Mouse (Mus musculus) forebrain, embryonic 10.5 days (tissue): ENCODE data around the gene Gm37240. TPM values are rescaled to one million over a fixed set of nuclear protein-coding genes. Genes with fewer than 3 reads are reported as not detected.

ENCODE experiments used
- DNase-seq: peaks from one replicate; pipeline ENCODE4 v3.0.0-alpha.2; 2017; ENCODE audit warnings: low spot score; ENCODE audit errors: extremely low spot score
- H3K27ac ChIP-seq: fragments of 300-500 bp; sonication (generic); 2 replicates; pipeline ENCODE4 v1.5.1; 2016; ENCODE audit warnings: mild to moderate bottlenecking
- H3K27me3 ChIP-seq: fragments of 300-500 bp; sonication (generic); 2 replicates; pipeline ENCODE4 v1.6.1; 2016; ENCODE audit warnings: mild to moderate bottlenecking; ENCODE audit not compliant: poor library complexity, severe bottlenecking
- H3K36me3 ChIP-seq: fragments of 300-500 bp; sonication (generic); replicated peaks from 2 replicates; pipeline ENCODE4 v1.6.1; 2016; ENCODE audit warnings: mild to moderate bottlenecking, moderate library complexity
- H3K4me1 ChIP-seq: fragments of 300-500 bp; sonication (generic); 2 replicates; pipeline ENCODE4 v1.6.1; 2016
- H3K4me3 ChIP-seq: fragments of 300-500 bp; sonication (generic); 2 replicates; pipeline ENCODE4 v1.5.1; 2016; ENCODE audit warnings: mild to moderate bottlenecking, moderate library complexity
- H3K9me3 ChIP-seq: fragments of 300-500 bp; sonication (generic); 2 replicates; pipeline ENCODE4 v1.6.1; 2016; ENCODE audit warnings: mild to moderate bottlenecking, moderate library complexity
- WGBS: fragments of 180-500 bp; shearing (Covaris S2); methylation state at CpG from one replicate; pipeline ENCODE4 v1.1.7; 2016; 5-methylcytosine and 5-hydroxymethylcytosine counted together
- polyA plus RNA-seq: library from polyadenylated mRNA; unstranded; fragments of >200 nt; fragmentation: Nextera tagmentation; extraction: Ambion mirVana; gene quantifications from 2 replicates; pipeline ENCODE4 v1.2.1, GENCODE M21; 2016

The Gm37240 gene
- polyA plus RNA-seq, 1 experiment from 2014 or later = 0.77 TPM

- H3K27me3 ChIP-seq = no peaks in the 10 kb centered on the region
- 93% methylated on average over 7 of the region's 7 CpGs for WGBS
- DNase-seq = no peak
- no peaks in the 10 kb centered on the region for H3K36me3 ChIP-seq
- H3K4me1 ChIP-seq = no peaks in the 10 kb centered on the region
- no peak overlapping the region for H3K27ac ChIP-seq
- H3K9me3 ChIP-seq = no peaks in the 10 kb centered on the region
- H3K4me3 ChIP-seq = no peak overlapping the region
These were observed 1034.4 kb downstream of the Gm37240 start for GRCm38 (mm10) chr3:84852877-84853276.

GRCm38 (mm10) chr3:84851801-84852200 lies 1035.5 kb downstream of the Gm37240 start:
- Histone ChIP-seq H3K36me3 (no peaks in the 10 kb centered on the region), H3K9me3 (no peaks in the 10 kb centered on the region), H3K27me3 (no peaks in the 10 kb centered on the region), H3K4me3 (no peak overlapping the region), H3K4me1 (no peaks in the 10 kb centered on the region), H3K27ac (no peak overlapping the region)
- 90% methylated on average over 1 of the region's 1 CpGs for WGBS
- DNase-seq = no peak

GRCm38 (mm10) chr3:84850418-84850817 lies 1036.9 kb downstream of the Gm37240 start:
- no peak for DNase-seq
- no peaks in the 10 kb centered on the region for H3K36me3 ChIP-seq
- no peaks in the 10 kb centered on the region for H3K4me1 ChIP-seq
- WGBS = 89% methylated on average over 1 of the region's 1 CpGs
- no peak overlapping the region for H3K27ac ChIP-seq
- no peak overlapping the region for H3K4me3 ChIP-seq
- H3K9me3 ChIP-seq = no peaks in the 10 kb centered on the region
- no peaks in the 10 kb centered on the region for H3K27me3 ChIP-seq

- H3K27me3 ChIP-seq = no peaks in the 10 kb centered on the region
- no peak for DNase-seq
- H3K4me3 ChIP-seq = no peak overlapping the region
- no peak overlapping the region for H3K27ac ChIP-seq
- WGBS = 84% methylated on average over 4 of the region's 4 CpGs
- no peaks in the 10 kb centered on the region for H3K9me3 ChIP-seq
- no peaks in the 10 kb centered on the region for H3K36me3 ChIP-seq
- H3K4me1 ChIP-seq = no peaks in the 10 kb centered on the region
These were observed 1038.5 kb downstream of the Gm37240 start for GRCm38 (mm10) chr3:84848798-84849197.

- no peaks in the 10 kb centered on the region for H3K27me3 ChIP-seq
- H3K4me3 ChIP-seq = no peak overlapping the region
- no peaks in the 10 kb centered on the region; the same call in 1 of the 2 replicates for H3K36me3 ChIP-seq
- no peak overlapping the region for H3K27ac ChIP-seq
- no peaks in the 10 kb centered on the region for H3K9me3 ChIP-seq
- WGBS = 61% methylated on average over 1 of the region's 1 CpGs
- no peak for DNase-seq
- no peaks in the 10 kb centered on the region for H3K4me1 ChIP-seq
These were observed 1043.7 kb downstream of the Gm37240 start for GRCm38 (mm10) chr3:84843594-84843993.

- 91% methylated on average over 2 of the region's 2 CpGs for WGBS
- DNase-seq = no peak
These were observed 1044.5 kb downstream of the Gm37240 start for GRCm38 (mm10) chr3:84842793-84843192.

GRCm38 (mm10) chr3:84841271-84841670 lies 1046.0 kb downstream of the Gm37240 start:
- Histone ChIP-seq H3K27ac (no peak overlapping the region), H3K9me3 (no peaks in the 10 kb centered on the region), H3K36me3 (peaks cover 2% of the 10 kb centered on the region; the same call in 1 of the 2 replicates), H3K4me3 (no peak overlapping the region), H3K27me3 (no peaks in the 10 kb centered on the region), H3K4me1 (no peaks in the 10 kb centered on the region)
- no peak for DNase-seq
- 95% methylated on average over 4 of the region's 4 CpGs for WGBS

More at GRCm38 (mm10) chr3:84842793-84843192, 1044.5 kb downstream of the Gm37240 start:
- Histone ChIP-seq H3K9me3 (no peaks in the 10 kb centered on the region), H3K27ac (no peak overlapping the region), H3K4me3 (no peak overlapping the region), H3K36me3 (no peaks in the 10 kb centered on the region; the same call in 1 of the 2 replicates), H3K4me1 (no peaks in the 10 kb centered on the region), H3K27me3 (no peaks in the 10 kb centered on the region)

- H3K27ac ChIP-seq = no peak overlapping the region
- no peaks in the 10 kb centered on the region for H3K27me3 ChIP-seq
- H3K9me3 ChIP-seq = no peaks in the 10 kb centered on the region
- 93% methylated on average over 5 of the region's 5 CpGs for WGBS
- H3K36me3 ChIP-seq = peaks cover 2% of the 10 kb centered on the region; the same call in 1 of the 2 replicates
- no peaks in the 10 kb centered on the region for H3K4me1 ChIP-seq
- H3K4me3 ChIP-seq = no peak overlapping the region
- no peak for DNase-seq
These were observed 1047.8 kb downstream of the Gm37240 start for GRCm38 (mm10) chr3:84839499-84839898.

- H3K27ac ChIP-seq = no peak overlapping the region
- H3K4me3 ChIP-seq = no peak overlapping the region
- H3K36me3 ChIP-seq = peaks cover 2% of the 10 kb centered on the region; the same call in 1 of the 2 replicates
- WGBS = 88% methylated on average over 3 of the region's 3 CpGs
- H3K4me1 ChIP-seq = no peaks in the 10 kb centered on the region
- DNase-seq = no peak
- no peaks in the 10 kb centered on the region for H3K9me3 ChIP-seq
- H3K27me3 ChIP-seq = no peaks in the 10 kb centered on the region
These were observed 1049.3 kb downstream of the Gm37240 start for GRCm38 (mm10) chr3:84837984-84838383.

GRCm38 (mm10) chr3:84836029-84836428 lies 1051.3 kb downstream of the Gm37240 start:
- WGBS = 88% methylated on average over 5 of the region's 5 CpGs
- no peaks in the 10 kb centered on the region for H3K4me1 ChIP-seq
- no peak overlapping the region for H3K27ac ChIP-seq
- no peaks in the 10 kb centered on the region for H3K9me3 ChIP-seq
- H3K27me3 ChIP-seq = no peaks in the 10 kb centered on the region
- no peak for DNase-seq
- H3K4me3 ChIP-seq = no peak overlapping the region
- peaks cover 2% of the 10 kb centered on the region; the same call in 1 of the 2 replicates for H3K36me3 ChIP-seq

- Histone ChIP-seq H3K4me1 (peaks cover 6% of the 10 kb centered on the region; the same call in 1 of the 2 replicates), H3K27me3 (no peaks in the 10 kb centered on the region), H3K36me3 (no peaks in the 10 kb centered on the region), H3K27ac (no peak overlapping the region), H3K4me3 (no peak overlapping the region), H3K9me3 (no peaks in the 10 kb centered on the region)
- WGBS = 86% methylated on average over 1 of the region's 1 CpGs
- DNase-seq = no peak
These were observed 1058.0 kb downstream of the Gm37240 start for GRCm38 (mm10) chr3:84829366-84829765.

GRCm38 (mm10) chr3:84827617-84828016 lies 1059.7 kb downstream of the Gm37240 start:
- no peak for DNase-seq
- H3K4me3 ChIP-seq = no peak overlapping the region
- H3K27ac ChIP-seq = no peak overlapping the region
- WGBS = 93% methylated on average over 4 of the region's 4 CpGs
- H3K27me3 ChIP-seq = no peaks in the 10 kb centered on the region
- H3K9me3 ChIP-seq = no peaks in the 10 kb centered on the region
- H3K4me1 ChIP-seq = peaks cover 6% of the 10 kb centered on the region; the same call in 1 of the 2 replicates
- H3K36me3 ChIP-seq = no peaks in the 10 kb centered on the region; the same call in 1 of the 2 replicates

GRCm38 (mm10) chr3:84826938-84827337 lies 1060.4 kb downstream of the Gm37240 start:
- Histone ChIP-seq H3K27ac (no peak overlapping the region), H3K4me1 (peaks cover 6% of the 10 kb centered on the region; the same call in 1 of the 2 replicates), H3K36me3 (no peaks in the 10 kb centered on the region; the same call in 1 of the 2 replicates), H3K27me3 (no peaks in the 10 kb centered on the region), H3K9me3 (no peaks in the 10 kb centered on the region), H3K4me3 (no peak overlapping the region)
- DNase-seq = no peak
- WGBS = 69% methylated on average over 3 of the region's 3 CpGs

GRCm38 (mm10) chr3:84826405-84826804 lies 1060.9 kb downstream of the Gm37240 start:
- Histone ChIP-seq H3K27me3 (no peaks in the 10 kb centered on the region), H3K9me3 (no peaks in the 10 kb centered on the region), H3K4me3 (no peak overlapping the region), H3K36me3 (no peaks in the 10 kb centered on the region; the same call in 1 of the 2 replicates), H3K4me1 (peaks cover 6% of the 10 kb centered on the region; the same call in 1 of the 2 replicates), H3K27ac (no peak overlapping the region)
- whole genome bisulfite sequencing = 97% methylated on average over 3 of the region's 3 CpGs
- no peak for DNase-seq
